Mouse (Mus musculus): ENCODE data around the gene Rnaseh1.

Gene Rnaseh1

DNA sequence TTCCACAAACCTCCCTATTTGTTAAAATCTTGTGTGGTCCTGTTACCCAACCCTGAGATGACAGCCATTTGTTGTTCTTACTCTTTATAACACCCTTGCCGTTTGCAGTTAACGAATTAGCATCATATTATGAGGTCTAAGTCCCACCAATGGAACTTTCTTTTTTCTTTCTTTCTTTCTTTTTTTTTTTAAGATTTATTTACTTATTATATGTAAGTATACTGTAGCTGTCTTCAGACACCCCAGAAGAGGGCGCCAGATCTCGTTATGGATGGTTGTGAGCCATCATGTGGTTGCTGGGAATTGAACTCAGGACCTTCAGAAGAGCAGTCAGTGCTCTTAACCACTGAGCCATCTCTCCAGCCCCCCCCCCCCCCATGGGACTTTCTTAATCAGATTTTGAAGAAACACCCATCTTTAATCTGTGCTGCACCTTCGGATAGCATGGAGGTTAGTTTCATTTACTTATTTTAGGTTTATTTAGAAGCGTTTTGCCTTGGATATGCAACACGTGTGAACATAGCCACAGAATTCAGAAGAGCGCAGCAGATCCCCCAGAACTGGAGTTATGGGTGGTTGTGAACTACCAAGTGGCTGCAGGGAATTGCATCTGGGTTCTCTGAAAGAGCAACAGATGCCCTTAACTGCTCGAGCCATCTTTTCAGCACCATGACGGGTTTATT, 24.8 kb downstream of the Rnaseh1 start:
- no peak for DNase-seq

DNA sequence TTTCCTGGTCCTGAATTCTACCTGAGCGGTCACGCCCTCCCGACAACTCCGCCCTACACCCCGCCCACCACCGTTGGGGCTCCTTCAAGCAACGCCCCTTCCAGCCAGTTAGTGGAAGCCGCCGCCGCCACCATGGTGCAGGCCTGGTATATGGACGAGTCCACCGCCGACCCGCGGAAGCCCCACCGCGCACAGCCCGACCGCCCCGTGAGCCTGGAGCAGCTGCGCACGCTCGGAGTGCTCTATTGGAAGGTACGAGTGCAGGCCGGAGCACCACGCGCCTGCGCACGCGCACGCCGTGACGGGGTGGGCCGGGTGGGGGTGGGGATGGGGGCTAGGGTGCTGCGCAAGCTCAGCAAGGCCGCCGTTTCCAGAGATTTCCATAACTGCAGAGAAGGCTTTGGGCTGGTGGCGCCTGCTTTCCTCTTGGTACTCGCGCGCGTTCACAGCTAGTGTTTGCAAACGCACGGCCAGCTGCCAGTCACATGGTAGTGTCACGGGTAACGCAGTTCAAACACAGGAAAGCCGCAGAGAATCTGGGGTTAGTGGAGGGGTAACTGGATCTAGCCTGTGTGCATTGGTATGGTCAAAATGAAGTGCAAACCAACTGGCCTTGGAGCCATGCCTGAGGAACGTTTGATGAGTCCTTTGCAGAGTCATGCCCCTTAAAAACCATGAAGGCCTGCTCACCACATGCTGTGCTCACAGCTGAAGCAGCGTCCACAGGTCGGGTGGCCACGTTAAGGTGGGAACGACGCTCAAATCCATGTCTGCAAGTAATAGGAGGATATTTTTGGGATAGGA, 25.9 kb downstream of the Rnaseh1 start, which contains the start of gene Adi1:
Adi1 (plus strand) TSS at position 111 of the 804 bp plus-strand sequence.
- DNase-seq = peak; percentile 92

DNA sequence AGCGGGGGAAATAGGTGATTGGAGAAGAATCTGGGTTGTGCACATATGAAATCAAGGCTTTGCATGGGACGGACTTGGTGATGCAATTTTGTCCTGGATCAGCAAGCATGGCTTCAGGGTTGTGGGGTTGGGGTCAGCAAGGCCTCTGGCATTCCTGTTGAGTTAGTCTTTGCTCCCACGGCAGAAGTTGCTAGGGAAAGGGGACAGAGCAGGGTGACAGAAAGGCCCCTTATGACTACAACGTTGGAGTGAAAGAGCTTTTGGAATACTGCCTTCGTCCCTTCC, 26.5 kb downstream of the Rnaseh1 start:
- DNase-seq = no peak

DNA sequence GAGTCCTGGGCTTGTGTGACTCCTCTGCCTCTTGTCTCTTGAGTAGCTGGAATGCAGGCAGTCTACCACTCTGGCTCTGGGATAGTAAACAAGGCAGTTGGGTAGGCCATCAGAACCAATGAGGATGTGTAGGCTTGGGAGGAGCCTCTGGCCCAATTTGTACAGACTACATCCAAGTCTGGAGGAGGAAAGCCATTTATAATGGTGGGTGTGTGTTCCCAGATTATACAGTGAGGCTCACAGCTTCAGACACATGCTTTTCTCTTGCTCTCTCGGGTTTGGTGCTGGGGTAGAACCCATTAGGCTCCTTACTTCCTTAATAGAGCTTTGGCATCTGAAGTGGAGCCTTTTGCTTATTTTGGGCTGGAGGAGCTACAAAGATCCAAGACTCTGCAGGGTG, 35.3 kb downstream of the Rnaseh1 start:
- no peak for DNase-seq

DNA sequence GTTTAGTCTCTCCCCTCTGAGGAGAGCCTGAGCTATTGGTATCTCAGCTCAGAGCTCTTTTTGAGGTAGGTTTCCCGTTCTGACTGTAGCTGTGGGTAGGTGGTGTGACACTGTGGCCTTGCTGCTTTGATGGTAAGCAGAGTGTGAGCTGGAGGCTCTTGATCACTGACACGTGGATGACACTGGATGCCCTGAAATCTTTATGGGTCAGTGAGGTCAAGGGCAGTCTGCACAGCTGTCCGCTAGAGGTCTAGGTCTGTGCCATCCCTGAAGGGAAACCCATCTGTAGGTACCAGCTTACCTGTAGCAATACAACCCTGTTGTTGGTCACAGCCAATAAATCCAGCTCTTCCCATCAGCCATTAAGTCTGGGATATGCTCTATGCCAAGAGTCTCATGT, 36.4 kb downstream of the Rnaseh1 start:
- DNase-seq = no peak

DNA sequence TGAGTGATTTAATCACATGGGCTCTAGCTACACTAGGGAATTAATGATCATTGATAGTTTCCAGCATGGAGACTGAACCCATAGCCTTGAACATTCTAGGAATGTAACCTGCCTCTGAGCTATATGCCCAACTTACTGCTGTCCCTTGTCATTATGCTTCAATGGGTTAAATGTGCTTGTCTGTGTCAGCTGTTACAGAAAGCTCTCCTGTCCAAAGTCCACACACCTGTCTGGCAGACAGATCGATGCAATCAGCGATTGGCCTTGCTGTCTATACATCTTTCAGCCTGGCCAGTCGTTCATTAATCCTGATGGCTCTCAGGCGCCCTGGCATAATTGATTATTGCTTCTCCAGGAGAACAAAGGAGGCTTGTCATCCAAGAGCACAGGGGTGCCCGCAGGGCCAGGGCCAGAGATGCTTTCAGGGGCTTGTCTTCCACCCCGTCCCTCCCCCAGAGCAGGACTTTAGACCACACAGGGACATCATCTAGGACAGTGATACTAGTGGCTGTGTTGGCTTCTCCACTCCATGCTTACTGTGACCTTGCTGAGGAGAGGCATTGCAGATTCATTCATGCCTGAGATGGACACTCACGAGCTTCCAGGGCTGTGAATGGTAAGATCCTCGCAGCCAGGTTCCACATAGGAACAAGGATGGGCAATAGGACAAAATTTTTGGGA, 36.9 kb downstream of the Rnaseh1 start:
- no peak for DNase-seq

DNA sequence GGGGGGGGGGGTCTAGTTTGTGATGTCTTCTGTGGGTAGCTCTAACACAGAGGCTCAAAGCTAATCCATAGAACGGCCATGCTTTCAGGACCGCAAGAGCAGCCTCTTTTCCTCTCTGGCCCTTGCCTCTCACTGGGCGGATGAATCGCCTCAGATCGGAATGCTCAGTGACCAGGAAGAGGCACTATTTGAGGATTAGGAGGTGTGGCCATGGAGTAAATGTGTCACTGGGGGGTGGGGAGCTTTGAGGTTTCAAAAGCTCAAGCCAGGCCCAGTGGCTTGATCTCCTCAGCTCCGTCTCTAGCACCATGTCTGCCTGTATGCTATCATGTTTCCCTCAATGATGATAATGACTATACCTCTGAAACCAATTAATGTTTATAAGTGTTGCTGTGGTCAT, 39.6 kb downstream of the Rnaseh1 start:
- DNase-seq = no peak

DNA sequence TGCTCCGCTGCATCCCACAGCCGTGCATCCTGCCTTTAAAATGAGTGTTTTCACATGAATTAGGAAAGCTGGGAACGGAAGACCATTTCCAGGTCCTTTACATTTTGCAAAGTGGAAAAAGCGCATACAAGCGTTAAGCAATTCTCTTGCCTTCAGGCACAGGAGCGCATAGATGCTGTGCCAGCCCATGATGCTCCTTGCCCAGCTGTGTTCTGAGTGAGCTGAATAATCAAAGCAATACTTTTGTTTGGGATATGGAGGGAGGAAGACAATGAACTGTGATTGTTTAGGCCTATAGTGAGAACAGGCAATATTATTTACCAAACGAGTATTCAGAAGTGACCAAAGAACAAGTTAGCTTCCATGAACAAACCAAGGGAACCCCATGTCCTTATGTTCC, 41.3 kb downstream of the Rnaseh1 start:
- no peak for DNase-seq

DNA sequence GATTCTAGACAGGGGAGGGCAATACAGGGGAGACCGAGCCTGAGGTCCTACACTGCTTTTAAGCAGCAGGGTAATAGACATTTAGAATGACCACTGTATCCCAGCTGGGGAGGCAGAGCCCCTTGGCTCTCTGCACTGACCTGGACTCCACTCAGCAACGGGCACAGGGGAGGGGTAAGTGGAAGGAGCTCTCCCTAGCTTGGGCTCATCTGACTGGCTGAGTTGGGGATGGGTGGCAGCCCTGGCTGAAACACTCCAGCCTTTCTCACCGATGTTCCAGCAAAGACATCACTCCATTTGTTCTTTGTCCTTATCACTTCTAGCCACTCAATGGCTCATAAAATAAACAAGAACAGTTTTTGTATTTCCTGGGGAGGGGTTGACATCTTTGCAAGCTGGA, 44.3 kb downstream of the Rnaseh1 start:
- no peak for DNase-seq

DNA sequence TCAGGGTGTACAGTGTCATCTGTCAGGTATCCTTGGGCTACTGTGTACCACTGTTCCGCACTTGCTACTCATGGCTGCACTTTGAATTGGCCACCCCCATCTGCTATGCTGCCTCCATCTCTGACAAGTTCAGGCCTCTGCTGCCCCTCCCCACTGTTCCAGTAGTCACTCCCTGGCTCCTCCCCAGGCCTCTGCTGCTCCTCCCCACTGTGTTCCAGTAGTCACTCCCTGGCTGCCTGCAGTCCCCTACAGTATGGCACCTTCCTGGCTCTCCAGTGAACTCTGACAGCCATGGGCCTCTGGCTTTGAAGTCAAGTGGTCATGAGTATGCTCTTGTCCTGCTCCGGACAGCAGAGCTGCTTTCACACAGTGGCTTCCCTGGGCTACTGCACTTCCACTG, 44.8 kb downstream of the Rnaseh1 start:
- peak; percentile 31 for DNase-seq

DNA sequence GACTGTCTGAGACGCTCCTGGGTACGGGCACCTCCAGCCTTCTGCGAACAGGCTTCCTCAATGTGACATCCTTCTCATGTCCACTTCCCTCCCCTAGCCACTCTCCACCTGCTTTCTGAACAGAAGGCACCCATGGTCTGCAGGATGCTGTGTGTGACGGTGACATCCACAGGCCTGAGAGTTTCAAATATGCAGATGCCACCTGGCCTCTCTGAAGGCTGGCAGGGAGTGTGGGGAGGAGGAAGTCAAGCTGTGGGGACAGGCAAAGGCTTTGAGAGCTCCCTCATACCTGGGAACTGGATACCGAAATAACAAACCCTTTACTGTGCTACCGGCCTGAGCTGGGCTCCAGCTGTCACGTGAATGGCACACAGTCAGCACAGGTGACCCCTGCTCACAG, 45.4 kb downstream of the Rnaseh1 start:
- no peak for DNase-seq

DNA sequence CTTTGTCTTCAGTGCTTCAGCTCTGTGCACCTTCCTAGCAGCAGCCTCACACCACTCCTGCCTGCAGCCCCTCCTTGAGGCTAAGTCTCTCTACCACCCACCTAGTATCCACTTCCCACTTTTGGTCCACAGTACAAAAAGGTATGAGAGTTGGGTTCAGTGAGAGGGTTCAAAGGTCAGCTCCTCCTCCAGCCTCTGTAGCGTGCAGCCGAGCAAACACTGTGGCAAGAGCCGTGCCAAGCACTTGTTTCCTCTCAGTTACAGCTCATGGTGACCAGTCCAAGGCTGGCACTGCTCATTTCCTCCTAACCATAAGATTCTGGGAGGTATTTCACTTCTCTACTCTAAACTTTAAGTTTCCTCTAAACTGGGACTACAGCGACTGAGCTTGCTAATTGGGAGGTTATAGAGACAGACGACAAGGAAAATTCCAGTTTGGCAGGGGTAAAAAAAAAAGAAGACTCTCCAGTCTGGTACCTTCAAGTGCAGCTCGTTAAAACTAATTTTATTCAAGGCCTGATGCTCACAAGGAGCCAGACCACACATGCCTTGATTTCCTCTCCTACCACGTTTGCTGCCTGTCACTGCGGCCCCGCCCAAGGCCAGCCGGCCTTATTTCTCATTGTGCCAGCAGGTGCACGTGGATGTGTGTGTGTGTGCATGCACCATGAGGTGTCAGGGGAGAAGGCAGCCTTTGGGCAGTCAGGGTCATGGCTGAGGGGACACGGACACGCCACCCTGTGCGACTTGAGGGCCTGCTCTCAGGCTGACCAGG, 48.6 kb downstream of the Rnaseh1 start:
- peak; percentile 44 for DNase-seq

DNA sequence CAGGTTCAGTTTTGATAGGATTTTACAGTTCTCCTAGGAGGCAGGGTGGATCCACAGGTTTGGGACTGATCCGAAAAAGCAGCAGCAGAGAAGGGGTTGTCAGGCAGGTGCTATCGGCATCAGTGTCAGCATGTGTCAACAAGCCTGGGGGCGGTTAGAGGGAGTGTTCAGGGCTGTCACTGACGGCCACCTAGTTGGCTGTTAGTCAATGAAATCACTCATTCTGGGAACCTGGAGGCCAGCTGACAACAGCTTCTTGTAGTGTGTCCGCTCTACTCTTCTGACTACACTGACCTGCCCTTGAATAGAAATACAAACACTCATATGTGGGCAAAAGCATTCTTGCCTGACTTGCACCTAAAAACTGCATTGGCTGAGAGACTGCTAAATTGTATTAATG, 49.7 kb downstream of the Rnaseh1 start:
- no peak for DNase-seq

DNA sequence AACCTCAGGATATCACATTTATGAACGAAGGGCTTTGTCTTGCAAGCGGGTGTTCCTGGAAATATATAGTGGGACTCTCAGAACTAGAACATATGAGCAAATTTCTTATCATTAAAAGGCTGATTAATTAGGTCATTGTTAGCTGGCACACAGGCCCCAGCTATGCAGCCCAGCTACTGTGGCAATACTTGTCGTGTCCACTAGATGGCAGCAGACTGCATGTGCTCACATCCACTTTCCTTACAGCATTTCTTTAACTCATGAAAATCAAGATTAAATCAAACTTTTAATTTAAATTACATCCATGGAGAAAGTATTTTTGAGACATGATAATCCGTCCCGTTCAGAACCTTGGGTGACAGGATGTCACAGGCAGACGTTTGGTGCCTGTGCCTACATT, 50.3 kb downstream of the Rnaseh1 start:
- DNase-seq = peak; percentile 74

DNA sequence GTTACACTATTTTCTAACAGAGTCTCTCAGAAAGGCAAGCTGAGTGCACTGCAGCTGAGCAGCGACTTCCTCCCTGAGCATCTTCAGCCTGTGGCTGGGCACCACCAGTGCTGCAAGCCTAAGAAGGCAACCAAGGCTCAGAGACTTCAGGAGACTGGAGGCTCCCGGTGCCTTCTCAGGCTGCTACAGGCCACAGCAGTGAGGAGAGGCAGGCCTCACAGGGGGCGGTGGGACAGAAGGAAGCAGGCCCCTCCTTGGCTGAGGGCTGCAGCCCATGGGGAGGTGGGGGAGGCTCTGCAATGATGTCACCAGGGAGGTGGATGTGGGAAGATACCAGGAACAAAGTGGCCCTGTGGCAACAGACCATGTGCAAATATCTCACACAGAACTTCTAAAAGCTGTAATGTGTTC, 50.7 kb downstream of the Rnaseh1 start:
- DNase-seq = no peak

DNA sequence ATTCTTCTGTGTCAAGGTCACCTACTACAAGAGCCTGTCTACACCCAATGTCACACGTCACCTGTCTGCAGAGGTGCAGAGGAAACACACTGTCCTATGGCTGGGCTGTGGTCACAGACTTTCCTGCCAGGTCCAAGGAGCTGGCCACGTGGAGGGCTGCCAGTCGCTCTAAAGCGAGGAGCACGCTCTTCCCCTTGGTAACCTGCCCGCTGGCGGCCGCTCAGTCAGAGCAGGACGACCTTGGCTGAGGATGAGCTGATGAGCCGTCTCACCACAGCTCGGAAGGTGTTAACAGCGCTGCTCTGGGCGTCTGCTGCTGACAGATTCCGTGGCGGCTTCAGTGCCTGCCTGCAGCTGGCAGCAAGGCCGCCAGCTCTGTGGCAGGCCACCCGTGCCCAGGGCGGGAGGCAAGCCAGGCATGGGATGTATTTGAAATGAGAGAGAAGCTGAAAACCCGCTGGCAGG, 51.2 kb downstream of the Rnaseh1 start:
- peak; percentile 70 for DNase-seq

DNA sequence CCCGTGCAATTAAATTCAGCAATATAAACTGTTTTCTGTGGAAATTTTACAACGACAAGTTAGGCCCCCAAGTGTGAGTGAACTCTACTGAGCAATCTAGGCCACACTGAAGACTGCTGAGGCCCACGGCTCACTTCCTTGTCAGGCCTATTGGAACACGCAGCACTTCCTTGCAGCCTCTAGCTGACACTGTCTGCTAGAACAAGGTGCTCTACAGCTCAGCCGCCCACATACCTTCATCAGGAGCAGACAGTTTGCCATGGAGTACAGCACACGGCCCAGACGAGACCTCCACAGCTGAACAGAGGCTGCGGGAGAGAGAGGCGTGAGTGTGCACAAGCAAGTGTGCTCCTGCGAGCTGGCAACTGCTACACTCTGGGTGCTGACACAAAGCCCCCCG, 51.9 kb downstream of the Rnaseh1 start:
- DNase-seq = no peak

DNA sequence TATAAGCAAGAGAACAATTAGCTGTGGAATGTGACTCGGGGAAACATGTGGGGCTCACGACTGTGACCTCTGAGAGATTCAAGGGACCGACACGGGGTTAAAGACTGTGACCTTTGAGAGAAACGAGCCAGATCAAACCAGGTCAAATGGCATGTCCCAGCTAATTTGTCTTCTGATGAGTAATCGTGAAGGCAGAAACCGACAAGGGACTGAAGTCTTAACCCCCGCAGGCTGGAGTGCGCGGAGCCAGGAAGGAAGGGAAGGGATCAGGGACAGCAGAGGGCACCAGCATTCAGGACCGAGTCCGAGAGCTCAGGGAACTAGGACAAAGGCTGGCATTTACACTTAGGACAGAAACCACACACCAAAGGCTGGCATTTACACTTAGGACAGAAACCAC, 55.0 kb downstream of the Rnaseh1 start:
- no peak for DNase-seq

DNA sequence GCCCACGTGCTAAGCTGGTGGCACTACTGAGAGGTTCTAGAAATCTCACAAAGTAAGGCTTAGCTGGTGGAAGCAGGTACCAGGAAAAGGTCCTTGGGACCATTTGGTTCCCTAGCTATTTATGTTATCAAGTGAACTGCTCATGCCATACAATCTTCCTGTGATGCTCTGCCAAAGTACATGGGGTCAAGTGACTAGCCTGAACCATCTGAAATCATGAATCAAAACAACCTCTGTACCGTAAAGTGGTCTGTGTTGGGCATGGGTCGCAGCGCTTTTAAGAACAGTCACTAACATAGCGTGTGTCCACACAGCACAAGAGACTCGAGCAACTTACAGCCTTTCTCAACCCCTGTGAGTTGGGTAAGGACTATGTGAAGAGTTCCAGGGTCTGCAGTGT, 55.8 kb downstream of the Rnaseh1 start:
- DNase-seq = no peak

DNA sequence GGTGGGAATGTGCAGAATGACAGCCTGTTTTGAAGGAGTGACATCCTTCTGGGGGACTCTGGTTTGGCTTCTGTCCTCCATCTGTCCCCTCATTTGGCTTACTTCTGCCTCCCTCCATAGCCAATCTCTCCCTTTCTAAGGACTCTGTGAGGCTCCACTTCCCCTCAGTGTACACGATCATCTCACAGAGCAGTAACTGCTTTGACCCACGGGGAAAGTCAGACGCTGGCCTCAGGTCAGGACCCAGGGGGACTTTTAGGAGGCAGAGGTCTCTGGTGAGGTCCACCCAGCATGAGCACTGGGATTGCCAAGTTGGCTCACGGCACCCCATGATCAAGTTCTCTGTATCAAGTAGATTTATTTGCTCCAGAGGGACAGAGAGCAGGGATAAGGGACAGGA, 58.8 kb downstream of the Rnaseh1 start:
- DNase-seq = no peak

Measured in kidney, adult 18-20 months (tissue).